Mouse (Mus musculus) small intestine, adult 2 months (tissue): ENCODE measurements around the gene Odaph. TPM values are rescaled to one million over a fixed set of nuclear protein-coding genes. Genes with fewer than 3 reads are reported as not detected.

Experiments
- H3K27ac ChIP-seq: fragments of 200-500 bp; 2 replicates; pipeline ENCODE4 v1.5.1; 2012; ENCODE audit warnings: low read depth, low read length, control low read depth, inconsistent platforms; ENCODE audit not compliant: insufficient read depth
- H3K27me3 ChIP-seq: fragments of 200-500 bp; 2 replicates; pipeline ENCODE4 v1.6.1; 2012; ENCODE audit warnings: mild to moderate bottlenecking, moderate library complexity, low read length, inconsistent platforms; ENCODE audit not compliant: control insufficient read depth, insufficient read depth
- H3K36me3 ChIP-seq: fragments of 200-500 bp; 2 replicates; pipeline ENCODE4 v1.6.1; 2012; ENCODE audit warnings: mild to moderate bottlenecking, low read length, control low read depth, inconsistent platforms; ENCODE audit not compliant: control insufficient read depth, insufficient read depth
- H3K4me1 ChIP-seq: fragments of 200-500 bp; 2 replicates; pipeline ENCODE4 v1.6.1; 2012; ENCODE audit warnings: low read length, inconsistent platforms, mixed read lengths; ENCODE audit not compliant: control insufficient read depth, insufficient read depth, insufficient read length
- H3K4me3 ChIP-seq: fragments of 200-500 bp; 2 replicates; pipeline ENCODE4 v1.5.1; 2012; ENCODE audit warnings: low read depth, mild to moderate bottlenecking, control low read depth, inconsistent platforms, low read length, moderate library complexity
- CTCF ChIP-seq: fragments of 200-500 bp; IDR thresholded peaks from 2 replicates; pipeline ENCODE4 v1.5.1; 2012; ENCODE audit warnings: low read depth, mild to moderate bottlenecking, control low read depth, inconsistent platforms, low read length, moderate library complexity, mixed read lengths; ENCODE audit not compliant: insufficient replicate concordance, insufficient read length; ENCODE audit errors: extremely low read depth
- POLR2A ChIP-seq: fragments of 200-500 bp; IDR thresholded peaks from 2 replicates; pipeline ENCODE4 v1.6.1; 2012; ENCODE audit warnings: low read depth, mild to moderate bottlenecking, control low read depth, inconsistent platforms, low read length, moderate library complexity
- WGBS: fragments of 180-500 bp; shearing (Covaris S2); methylation state at CpG from one replicate; pipeline ENCODE4 v1.1.7; 2018; 5-methylcytosine and 5-hydroxymethylcytosine counted together
- polyA plus RNA-seq: library from polyadenylated mRNA; depleted of rRNA; stranded (reverse); fragments of >200 nt; gene quantifications from 2 replicates; pipeline ENCODE4 v1.2.3, GENCODE M21; 2012

Gene Odaph
- polyA plus RNA-seq, 1 experiment = not detected

DNA sequence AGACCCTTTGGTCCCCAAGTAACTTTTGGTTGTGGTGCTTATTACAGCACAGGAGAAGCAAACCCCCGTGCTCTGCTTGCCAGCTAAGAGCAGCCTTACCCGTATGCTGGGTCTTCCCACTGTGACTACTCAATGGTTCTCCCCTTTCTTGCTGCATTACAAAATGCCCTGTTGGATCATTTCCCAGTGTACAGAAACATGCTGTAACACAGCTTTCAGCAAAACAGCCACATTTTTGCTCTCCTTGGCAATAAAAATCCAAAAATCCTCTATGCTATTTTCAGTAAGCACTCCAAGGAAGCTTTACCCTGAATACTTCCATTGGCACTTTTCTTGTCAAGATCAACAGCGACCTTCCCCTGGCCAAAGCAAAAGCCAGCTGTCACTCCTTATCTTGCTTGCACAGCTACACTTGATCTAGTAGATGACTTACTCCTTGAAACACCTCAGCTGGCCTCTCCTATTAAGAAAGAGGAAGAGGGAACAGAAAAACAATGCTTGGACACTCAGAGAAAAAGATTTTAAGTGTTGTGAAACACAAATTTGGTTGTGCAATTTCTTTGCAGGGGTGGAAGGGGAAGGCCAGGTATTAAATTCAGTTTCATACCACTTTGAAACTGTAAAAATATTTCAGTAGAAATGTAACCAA, 26.5 kb upstream of the Odaph start:
- 30% methylated on average over 3 of the region's 3 CpGs for WGBS
- Histone ChIP-seq H3K4me3 (peak overlapping the region; percentile 16; the same call in 1 of the 2 replicates), H3K27me3 (no peaks in the 10 kb centered on the region), H3K4me1 (peaks cover 6% of the 10 kb centered on the region; the same call in 1 of the 2 replicates), H3K27ac (peak overlapping the region; percentile 43), H3K36me3 (peaks cover 16% of the 10 kb centered on the region)
- TF ChIP-seq CTCF (no peak), POLR2A (no peak)

- WGBS = 36% methylated on average over 1 of the region's 1 CpGs
- H3K4me3 ChIP-seq = no peak overlapping the region
- no peak overlapping the region; the same call in 1 of the 2 replicates for H3K27ac ChIP-seq
- TF ChIP-seq POLR2A = no peak
- peaks cover 6% of the 10 kb centered on the region; the same call in 1 of the 2 replicates for H3K4me1 ChIP-seq
- H3K27me3 ChIP-seq = no peaks in the 10 kb centered on the region
- H3K36me3 ChIP-seq = peaks cover 13% of the 10 kb centered on the region
Measured at GRCm38 (mm10) chr5:91961370-91961769, 25.9 kb upstream of the Odaph start.

GRCm38 (mm10) chr5:91962259-91962638, 25.0 kb upstream of the Odaph start:
- peak overlapping the region; percentile 82 for H3K4me3 ChIP-seq
- peaks cover 6% of the 10 kb centered on the region; the same call in 1 of the 2 replicates for H3K4me1 ChIP-seq
- peak overlapping the region; percentile 89 for H3K27ac ChIP-seq
- H3K27me3 ChIP-seq = no peaks in the 10 kb centered on the region
- WGBS = under 1% methylated on average over 14 of the region's 14 CpGs
- TF ChIP-seq POLR2A = no peak
- no peak for TF ChIP-seq CTCF
- peaks cover 7% of the 10 kb centered on the region for H3K36me3 ChIP-seq

DNA sequence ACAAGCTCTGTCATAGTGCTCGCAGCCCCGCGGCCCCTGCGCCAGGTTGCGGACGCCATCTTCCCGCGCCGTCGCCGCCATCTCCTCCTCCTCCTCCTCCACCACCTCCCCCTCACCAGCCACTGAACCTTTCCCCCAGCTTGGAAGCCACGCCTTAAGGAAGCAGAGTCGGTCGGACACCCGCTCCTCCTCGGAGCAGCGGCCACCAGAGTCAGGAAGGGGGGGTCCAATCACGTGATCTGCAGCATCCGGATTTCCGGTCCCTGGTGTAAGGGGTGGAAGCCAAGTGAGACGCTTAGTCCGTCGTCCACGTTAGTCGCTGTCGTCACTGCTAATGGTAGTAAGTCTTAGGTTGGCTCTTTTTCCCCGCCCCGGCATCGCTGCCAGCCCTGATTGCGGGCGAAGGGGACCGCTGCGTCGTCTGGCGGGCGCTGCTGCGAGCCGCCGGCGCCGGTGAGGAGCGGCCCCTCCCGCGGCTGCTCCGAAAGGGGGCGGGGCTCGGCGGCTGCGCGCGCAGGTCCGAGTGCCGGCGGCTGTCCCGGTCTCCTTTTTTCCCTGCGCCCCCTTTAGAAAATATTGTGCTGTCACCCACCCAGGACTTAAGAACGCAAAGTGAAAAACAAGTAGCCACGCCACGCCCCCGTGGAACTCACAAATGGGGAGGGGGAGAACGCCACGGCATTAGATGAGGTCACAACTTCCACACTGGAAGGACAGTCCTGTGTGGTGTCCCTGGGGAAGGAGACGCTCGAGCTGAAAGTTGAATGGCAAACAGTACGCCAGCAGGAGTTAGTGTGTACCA, 24.4 kb upstream of the Odaph start, which contains the start of gene Rchy1:
Gene Rchy1 (minus strand): TSS at position 430 of the 802 bp plus-strand sequence.
- peak within 1 kb of the TSS; percentile 82 for H3K4me3 ChIP-seq
- H3K27ac ChIP-seq = peak within 1 kb of the TSS; percentile 89
- H3K36me3 ChIP-seq = peaks cover 3% of the 10 kb centered on the region
- H3K27me3 ChIP-seq = no peaks in the 10 kb centered on the region
- H3K4me1 ChIP-seq = peaks cover 6% of the 10 kb centered on the region; the same call in 1 of the 2 replicates
- WGBS = under 1% methylated on average over 65 of the region's 65 CpGs
- TF ChIP-seq CTCF (peak; percentile 27; the same call in 1 of the 2 replicates), POLR2A (peak; percentile 55)

- Histone ChIP-seq H3K27ac (no peak overlapping the region), H3K4me1 (no peaks in the 10 kb centered on the region), H3K4me3 (no peak overlapping the region), H3K36me3 (peaks cover 9% of the 10 kb centered on the region; the same call in 1 of the 2 replicates), H3K27me3 (no peaks in the 10 kb centered on the region)
- 95% methylated on average over 3 of the region's 3 CpGs for WGBS
- TF ChIP-seq POLR2A = no peak
Measured at GRCm38 (mm10) chr5:91972046-91972445, 15.2 kb upstream of the Odaph start.

DNA sequence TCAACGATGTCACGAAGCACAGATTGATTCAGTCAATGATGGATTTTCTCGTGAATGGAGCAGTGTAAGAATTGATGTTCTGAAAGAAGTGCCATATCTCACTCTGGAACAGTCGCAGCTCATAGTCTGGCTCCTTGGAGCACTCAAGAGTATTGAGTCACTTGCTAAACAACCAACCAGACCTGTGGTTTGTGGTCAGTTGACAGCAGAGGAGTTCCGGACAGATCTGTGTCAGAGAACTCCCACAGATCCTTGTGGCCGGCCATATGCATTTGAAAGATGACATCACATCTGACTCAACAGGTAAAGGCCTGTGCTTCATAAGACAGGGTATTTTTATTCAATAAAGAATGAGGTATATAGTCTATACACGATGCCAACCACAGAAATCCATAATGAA, 13.3 kb upstream of the Odaph start:
- Histone ChIP-seq H3K4me3 (no peak overlapping the region), H3K4me1 (no peaks in the 10 kb centered on the region), H3K36me3 (peaks cover 9% of the 10 kb centered on the region; the same call in 1 of the 2 replicates), H3K27me3 (no peaks in the 10 kb centered on the region), H3K27ac (no peak overlapping the region)
- TF ChIP-seq POLR2A = no peak
- no peak for TF ChIP-seq CTCF
- WGBS = 80% methylated on average over 7 of the region's 7 CpGs

- TF ChIP-seq POLR2A (no peak), CTCF (no peak)
- Histone ChIP-seq H3K4me1 (no peaks in the 10 kb centered on the region), H3K27me3 (no peaks in the 10 kb centered on the region), H3K27ac (no peak overlapping the region), H3K36me3 (peaks cover 4% of the 10 kb centered on the region; the same call in 1 of the 2 replicates), H3K4me3 (no peak overlapping the region)
- 88% methylated on average over 9 of the region's 9 CpGs for WGBS
Measured at GRCm38 (mm10) chr5:91975758-91976157, 11.5 kb upstream of the Odaph start.
